Mouse (Mus musculus): ENCODE measurements around the gene Usp46. TPM values are rescaled to one million over a fixed set of nuclear protein-coding genes. Genes with fewer than 3 reads are reported as not detected.
A peak's percentile ranks its signal among the peaks of the same experiment; 100 is the strongest.
"Not testable (repeated sequence)": the region's sequence is repeated elsewhere in the genome, so short reads cannot be mapped to it uniquely, and the experiment has no call there.

The Usp46 gene
- total RNA-seq, 2 experiments from 2014 or later, result 8.2 to 13.0 TPM

- intact Hi-C loops (cut with DNase I), result no loop called here
Observed at GRCm38 (mm10) chr5:74077959-74078358, 9.7 kb upstream of the Usp46 start.

GRCm38 (mm10) chr5:74076759-74077158, 8.5 kb upstream of the Usp46 start:
- intact Hi-C loops (cut with DNase I), result no loop called here
- DNase-seq, result no peak

More at GRCm38 (mm10) chr5:74077959-74078358, 9.7 kb upstream of the Usp46 start:
- no peak for DNase-seq

GRCm38 (mm10) chr5:74070564-74070963, 2.3 kb upstream of the Usp46 start:
- intact Hi-C loops (cut with DNase I); DNase-seq: not testable (repeated sequence)

- peak in 1 of 2 experiments; percentile 62 for DNase-seq
- intact Hi-C loops (cut with DNase I), result loop anchor here (2.0 to 5.0 kb wide), 4 partner anchors 24 to 1207 kb away; no protein-coding TSS in a partner anchor
Observed at GRCm38 (mm10) chr5:74068714-74069321, 587 bp upstream of the Usp46 start.

GRCm38 (mm10) chr5:74067346-74067745, 885 bp downstream of the Usp46 start:
- intact Hi-C loops (cut with DNase I), result loop anchor here (5.0 kb wide), 3 partner anchors 40 to 1205 kb away; no protein-coding TSS in a partner anchor
- no peak for DNase-seq

GRCm38 (mm10) chr5:74066416-74067115, 1.7 kb downstream of the Usp46 start:
- DNase-seq, result no peak

GRCm38 (mm10) chr5:74065565-74066275, 2.5 kb downstream of the Usp46 start:
- intact Hi-C loops (cut with DNase I), result loop anchor here (5.0 kb wide), 3 partner anchors 42 to 1203 kb away; no protein-coding TSS in a partner anchor
- DNase-seq, result no peak

More at GRCm38 (mm10) chr5:74066416-74067115, 1.7 kb downstream of the Usp46 start:
- intact Hi-C loops (cut with DNase I), result loop anchor here (5.0 kb wide), 3 partner anchors 41 to 1204 kb away; no protein-coding TSS in a partner anchor

- DNase-seq, result no peak
- intact Hi-C loops (cut with DNase I), result loop anchor here (5.0 kb wide), 3 partner anchors 42 to 1203 kb away; no protein-coding TSS in a partner anchor
Observed at GRCm38 (mm10) chr5:74064844-74065243, 3.4 kb downstream of the Usp46 start.

GRCm38 (mm10) chr5:74063226-74063747, 4.9 kb downstream of the Usp46 start:
- intact Hi-C loops (cut with DNase I), result no loop called here
- DNase-seq, result no peak

- intact Hi-C loops (cut with DNase I), result no loop called here
- no peak for DNase-seq
Observed at GRCm38 (mm10) chr5:74062266-74062665, 6.0 kb downstream of the Usp46 start.

- intact Hi-C loops (cut with DNase I), result no loop called here
- no peak for DNase-seq
Observed at GRCm38 (mm10) chr5:74061408-74062047, 6.7 kb downstream of the Usp46 start.

- intact Hi-C loops (cut with DNase I), result no loop called here
- DNase-seq, result no peak
Observed at GRCm38 (mm10) chr5:74052171-74052909, 15.9 kb downstream of the Usp46 start.

- DNase-seq, result peak; percentile 31 to 38
- intact Hi-C loops (cut with DNase I), result no loop called here
Observed at GRCm38 (mm10) chr5:74051394-74052170, 16.6 kb downstream of the Usp46 start.

- intact Hi-C loops (cut with DNase I), result no loop called here
- no peak for DNase-seq
Observed at GRCm38 (mm10) chr5:74050903-74051302, 17.3 kb downstream of the Usp46 start.

- DNase-seq, result no peak
- intact Hi-C loops (cut with DNase I), result no loop called here
Observed at GRCm38 (mm10) chr5:74048846-74049495, 19.3 kb downstream of the Usp46 start.

- no peak for DNase-seq
- intact Hi-C loops (cut with DNase I), result no loop called here
Observed at GRCm38 (mm10) chr5:74044591-74044990, 23.6 kb downstream of the Usp46 start.

GRCm38 (mm10) chr5:74042796-74043340, 25.4 kb downstream of the Usp46 start:
- intact Hi-C loops (cut with DNase I), result no loop called here

GRCm38 (mm10) chr5:74040541-74040940, 27.7 kb downstream of the Usp46 start:
- DNase-seq, result no peak
- intact Hi-C loops (cut with DNase I), result no loop called here

More at GRCm38 (mm10) chr5:74042796-74043340, 25.4 kb downstream of the Usp46 start:
- DNase-seq, result no peak

Data from gastrocnemius, postnatal 36 days (tissue).